Mouse (Mus musculus) liver, adult 2 months (tissue): Measurements from ENCODE around the gene Lyplal1. TPM values are rescaled to one million over a fixed set of nuclear protein-coding genes. Genes with fewer than 3 reads are reported as not detected.
A peak's percentile ranks its signal among the peaks of the same experiment; 100 is the strongest.

Source experiments
- DNase-seq: peaks from one replicate; pipeline ENCODE4 v3.0.0-alpha.2; 2011; ENCODE audit warnings: low read depth, low spot score; ENCODE audit errors: extremely low read depth
- H3K27ac ChIP-seq: fragments of 200-500 bp; replicated peaks from 2 replicates; pipeline ENCODE4 v1.5.1; 2012; ENCODE audit warnings: low read depth, mild to moderate bottlenecking, control low read depth, inconsistent platforms, low read length; ENCODE audit not compliant: insufficient read depth
- H3K27me3 ChIP-seq: fragments of 200-500 bp; 2 replicates; pipeline ENCODE4 v1.6.1; 2012; ENCODE audit warnings: mild to moderate bottlenecking, moderate library complexity, low read length, inconsistent platforms; ENCODE audit not compliant: control insufficient read depth, insufficient read depth
- H3K36me3 ChIP-seq: fragments of 200-500 bp; 2 replicates; pipeline ENCODE4 v1.6.1; 2012; ENCODE audit warnings: low read length, inconsistent platforms; ENCODE audit not compliant: control insufficient read depth, insufficient read depth
- H3K4me1 ChIP-seq: fragments of 200-500 bp; 2 replicates; pipeline ENCODE4 v1.6.1; 2011; ENCODE audit warnings: low read length; ENCODE audit not compliant: control insufficient read depth, insufficient read depth
- H3K4me3 ChIP-seq: fragments of 200-500 bp; 2 replicates; pipeline ENCODE4 v1.5.1; 2011; ENCODE audit warnings: low read depth, mild to moderate bottlenecking, control low read depth, low read length, moderate library complexity; ENCODE audit not compliant: insufficient read depth
- H3K79me2 ChIP-seq: fragments of 200-500 bp; 2 replicates; pipeline ENCODE4 v1.6.1; 2012; ENCODE audit warnings: inconsistent platforms, mild to moderate bottlenecking, low read length, moderate library complexity; ENCODE audit not compliant: control insufficient read depth, insufficient read depth
- H3K9ac ChIP-seq: fragments of 200-500 bp; 2 replicates; pipeline ENCODE4 v1.6.1; 2012; ENCODE audit warnings: low read depth, mild to moderate bottlenecking, control low read depth, inconsistent platforms, low read length
- CTCF ChIP-seq: fragments of 200-500 bp; IDR thresholded peaks from 2 replicates; pipeline ENCODE4 v1.5.1; 2011; ENCODE audit warnings: low read depth, low read length, control low read depth
- POLR2A ChIP-seq: fragments of 200-500 bp; IDR thresholded peaks from 2 replicates; pipeline ENCODE4 v1.6.1; 2011; ENCODE audit warnings: low read length, control low read depth; ENCODE audit not compliant: insufficient read depth; ENCODE audit errors: extremely low read depth
- WGBS: fragments of 180-500 bp; shearing (Covaris S2); methylation state at CpG from one replicate; pipeline ENCODE4 v1.1.7; 2018; 5-methylcytosine and 5-hydroxymethylcytosine counted together
- polyA plus RNA-seq: library from polyadenylated mRNA; depleted of rRNA; stranded (reverse); fragments of >200 nt; gene quantifications from 2 replicates; pipeline ENCODE4 v1.2.3, GENCODE M21; 2012; rRNA removed
- total RNA-seq: library from RNA; depleted of rRNA; stranded (reverse); fragments of >200 nt; gene quantifications from 2 replicates; pipeline ENCODE4 v1.2.3, GENCODE M21; 2014; rRNA removed

Gene Lyplal1
- total RNA-seq (18.7 and 26.4 TPM in 2 replicates), polyA plus RNA-seq (17.7 and 24.7 TPM in 2 replicates)

DNA sequence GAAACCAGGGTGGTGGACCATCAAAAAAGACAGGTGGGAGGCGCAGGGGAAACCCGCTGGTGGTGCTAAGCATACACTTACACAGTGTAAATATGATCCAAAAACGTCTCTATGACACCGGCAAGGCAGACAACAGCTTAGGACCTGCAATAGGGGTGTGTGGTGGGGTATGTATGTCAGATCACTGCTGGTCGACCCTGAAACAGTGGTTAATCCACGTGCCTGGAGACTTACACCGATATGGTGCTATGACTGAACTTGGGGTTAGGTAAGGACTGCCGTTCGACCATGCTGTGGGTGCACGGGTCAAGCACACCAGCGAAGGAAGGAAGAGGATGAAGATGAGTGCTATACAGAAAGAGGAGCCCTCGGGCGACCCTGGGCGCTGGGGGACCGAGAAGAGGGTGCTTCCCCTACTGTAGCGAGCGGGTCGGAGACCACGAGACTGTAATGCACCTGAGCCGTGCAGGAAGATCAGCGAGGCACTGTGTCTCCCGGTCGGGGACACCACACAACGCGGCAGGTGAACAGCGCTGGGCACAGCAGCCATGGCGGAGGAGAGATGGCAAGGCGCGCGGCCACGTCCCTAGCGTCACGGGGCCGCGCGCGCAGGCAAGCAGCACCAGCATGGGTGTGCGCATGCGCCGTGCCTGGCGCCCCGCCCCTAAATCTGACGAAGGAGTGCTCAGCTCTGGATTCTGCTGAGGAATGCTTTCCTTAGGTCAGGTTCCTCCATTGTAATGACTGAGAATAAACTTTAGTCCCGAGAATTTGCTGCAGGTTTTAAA lies at the start of gene Lyplal1:
Gene Lyplal1 (minus strand): TSS at position 610 of the 788 bp plus-strand sequence.
- Histone ChIP-seq H3K36me3 (peaks cover 2% of the 10 kb centered on the region; the same call in 1 of the 2 replicates), H3K27me3 (no peaks in the 10 kb centered on the region), H3K4me3 (peak within 1 kb of the TSS; percentile 77), H3K79me2 (no peaks in the 10 kb centered on the region), H3K27ac (no peak within 1 kb of the TSS), H3K9ac (peak within 1 kb of the TSS; percentile 76), H3K4me1 (peaks cover 4% of the 10 kb centered on the region; the same call in 1 of the 2 replicates)
- DNase-seq, result peak; percentile 74
- 4% methylated on average over 44 of the region's 44 CpGs for WGBS
- no peak for TF ChIP-seq CTCF
- TF ChIP-seq POLR2A, result peak; percentile 57; the same call in 1 of the 2 replicates

GRCm38 (mm10) chr1:186163616-186164015 lies 46.5 kb upstream of the Lyplal1 start:
- DNase-seq, result no peak
- H3K79me2 ChIP-seq, result no peaks in the 10 kb centered on the region
- no peaks in the 10 kb centered on the region for H3K27me3 ChIP-seq
- no peaks in the 10 kb centered on the region for H3K36me3 ChIP-seq
- TF ChIP-seq CTCF, result no peak
- TF ChIP-seq POLR2A, result no peak
- H3K4me3 ChIP-seq, result no peak overlapping the region
- H3K4me1 ChIP-seq, result no peaks in the 10 kb centered on the region
- 66% methylated on average over 2 of the region's 2 CpGs for WGBS
- no peak overlapping the region for H3K27ac ChIP-seq
- H3K9ac ChIP-seq, result no peak overlapping the region

DNA sequence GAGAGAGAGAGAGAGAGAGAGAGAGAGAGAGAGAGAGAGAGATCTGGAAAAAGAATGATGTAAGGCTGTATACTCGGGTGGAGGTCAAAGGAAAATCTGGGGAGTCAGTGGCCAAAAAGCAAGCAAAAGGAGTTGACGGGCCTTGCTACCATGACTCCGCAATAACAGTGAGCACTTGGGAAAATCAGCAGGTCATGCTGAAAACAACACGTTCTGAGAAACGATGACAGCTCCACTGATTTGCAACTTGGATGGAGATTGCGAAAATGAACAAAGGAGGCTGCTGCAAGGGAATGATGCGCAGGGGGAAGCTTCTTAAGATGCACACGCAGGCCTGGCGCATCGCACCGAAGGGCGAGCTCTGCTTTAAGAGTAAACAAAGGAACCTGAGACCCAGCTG lies 46.1 kb upstream of the Lyplal1 start:
- TF ChIP-seq CTCF, result no peak
- H3K79me2 ChIP-seq, result no peaks in the 10 kb centered on the region
- no peaks in the 10 kb centered on the region for H3K27me3 ChIP-seq
- H3K4me1 ChIP-seq, result no peaks in the 10 kb centered on the region
- DNase-seq, result no peak
- H3K36me3 ChIP-seq, result no peaks in the 10 kb centered on the region
- no peak overlapping the region for H3K9ac ChIP-seq
- no peak overlapping the region for H3K27ac ChIP-seq
- no peak overlapping the region for H3K4me3 ChIP-seq
- WGBS, result 75% methylated on average over 12 of the region's 12 CpGs

DNA sequence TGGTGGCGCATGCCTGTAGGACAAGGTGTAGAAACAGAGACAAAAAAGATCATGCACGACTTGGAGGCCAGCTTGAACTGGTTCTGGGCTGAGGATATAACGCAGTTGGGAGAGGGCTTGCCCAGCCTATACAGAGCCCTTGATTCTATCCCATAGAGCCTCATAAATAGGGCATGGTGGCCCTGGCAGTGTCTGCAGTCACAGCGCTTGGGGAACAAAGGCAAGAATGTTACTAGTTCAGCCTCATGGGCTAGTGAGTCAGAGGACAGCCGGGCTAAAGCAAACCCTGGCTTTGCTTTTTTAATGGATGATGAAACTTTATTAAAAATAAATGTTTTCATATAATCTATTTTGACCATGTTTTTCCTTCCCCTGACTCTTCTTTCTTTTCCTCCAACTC lies 33.3 kb upstream of the Lyplal1 start:
- H3K4me3 ChIP-seq, result no peak overlapping the region
- no peaks in the 10 kb centered on the region for H3K27me3 ChIP-seq
- 90% methylated on average over 5 of the region's 5 CpGs for WGBS
- no peak for DNase-seq
- H3K79me2 ChIP-seq, result no peaks in the 10 kb centered on the region
- no peak overlapping the region for H3K27ac ChIP-seq
- H3K4me1 ChIP-seq, result no peaks in the 10 kb centered on the region
- H3K9ac ChIP-seq, result no peak overlapping the region
- no peaks in the 10 kb centered on the region for H3K36me3 ChIP-seq
- TF ChIP-seq CTCF (no peak), POLR2A (no peak)

- Histone ChIP-seq H3K4me1 (no peaks in the 10 kb centered on the region), H3K4me3 (no peak overlapping the region), H3K27ac (no peak overlapping the region), H3K9ac (no peak overlapping the region), H3K27me3 (no peaks in the 10 kb centered on the region), H3K79me2 (no peaks in the 10 kb centered on the region), H3K36me3 (no peaks in the 10 kb centered on the region)
- 40% methylated on average over 6 of the region's 6 CpGs for WGBS
- no peak for TF ChIP-seq POLR2A
- no peak for TF ChIP-seq CTCF
- DNase-seq, result no peak
Measured at GRCm38 (mm10) chr1:186145444-186145843, 28.3 kb upstream of the Lyplal1 start.

DNA sequence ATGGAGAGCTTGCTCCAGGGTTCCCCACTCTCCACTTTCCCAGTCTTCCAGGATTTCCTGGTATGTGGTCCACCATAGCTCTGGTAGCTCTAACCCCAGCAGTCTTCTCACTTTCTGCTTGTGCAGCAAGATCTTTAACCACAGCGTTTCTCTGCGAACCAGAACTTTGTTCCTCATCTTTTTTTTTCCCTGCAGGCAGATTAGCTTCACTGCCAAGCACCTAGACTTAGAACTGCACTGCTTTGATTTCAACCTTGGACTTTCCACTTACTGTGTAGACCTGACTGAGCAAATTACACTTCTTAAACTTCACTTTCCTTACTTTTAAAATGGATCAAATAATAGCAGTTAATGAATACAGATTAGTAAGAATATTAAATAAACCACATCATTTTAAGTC lies 23.1 kb upstream of the Lyplal1 start:
- Histone ChIP-seq H3K36me3 (no peaks in the 10 kb centered on the region), H3K9ac (no peak overlapping the region), H3K27me3 (no peaks in the 10 kb centered on the region), H3K4me1 (no peaks in the 10 kb centered on the region), H3K27ac (no peak overlapping the region), H3K4me3 (no peak overlapping the region), H3K79me2 (no peaks in the 10 kb centered on the region)
- no peak for DNase-seq
- WGBS, result 65% methylated on average over 2 of the region's 2 CpGs
- TF ChIP-seq POLR2A (no peak), CTCF (no peak)
